Mouse (Mus musculus): ENCODE data around the gene Gm21905. TPM values are rescaled to one million over a fixed set of nuclear protein-coding genes. Genes with fewer than 3 reads are reported as not detected.

Gene Gm21905
- total RNA-seq, 2 experiments from 2014 or later, result not detected

Other genes with a start within 250 kb of the Gm21905 start
- gene Atp8a1, start 99.0 kb downstream of the Gm21905 start, total RNA-seq (2021), result 10 to 100 TPM; 26.9 to 30.1 TPM
- not detected for gene Gm5108, start 4.8 kb downstream of the Gm21905 start, total RNA-seq (2021)
- gene Grxcr1, start 85.4 kb upstream of the Gm21905 start, total RNA-seq (2021), result not detected